Mouse (Mus musculus) stomach, embryonic 14.5 days (tissue): ENCODE measurements around the gene Pecr. TPM values are rescaled to one million over a fixed set of nuclear protein-coding genes. Genes with fewer than 3 reads are reported as not detected.
"Not testable (repeated sequence)": the region's sequence is repeated elsewhere in the genome, so short reads cannot be mapped to it uniquely, and the experiment has no call there.

Source experiments
- ATAC-seq: fragments of 200-750 bp; cut with Nextera tagmentation; 2 replicates; pipeline ENCODE4 v1.8.0; 2017; ENCODE audit warnings: low read depth, moderate TSS enrichment; ENCODE audit not compliant: insufficient number of reproducible peaks, insufficient read depth, low FRiP score
- H3K27ac ChIP-seq: fragments of 300-500 bp; sonication (generic); 2 replicates; pipeline ENCODE4 v1.5.1; 2014; ENCODE audit warnings: mild to moderate bottlenecking, low read length, moderate library complexity, mixed read lengths
- H3K27me3 ChIP-seq: fragments of 300-500 bp; sonication (generic); 2 replicates; pipeline ENCODE4 v1.6.1; 2014; ENCODE audit warnings: low read length, control low read depth, mixed read lengths; ENCODE audit not compliant: control insufficient read depth, insufficient read depth
- H3K36me3 ChIP-seq: fragments of 300-500 bp; sonication (generic); 2 replicates; pipeline ENCODE4 v1.6.1; 2014; ENCODE audit warnings: mild to moderate bottlenecking, control low read depth, low read length, moderate library complexity, mixed read lengths; ENCODE audit not compliant: control insufficient read depth, insufficient read depth
- H3K4me1 ChIP-seq: fragments of 300-500 bp; sonication (generic); 2 replicates; pipeline ENCODE4 v1.6.1; 2014; ENCODE audit warnings: low read length, control low read depth, mixed read lengths; ENCODE audit not compliant: control insufficient read depth, insufficient read depth
- H3K4me2 ChIP-seq: fragments of 300-500 bp; sonication (generic); replicated peaks from 2 replicates; pipeline ENCODE4 v1.6.1; 2014; ENCODE audit warnings: low read depth, low read length, control low read depth
- H3K4me3 ChIP-seq: fragments of 300-500 bp; sonication (generic); 2 replicates; pipeline ENCODE4 v1.5.1; 2014; ENCODE audit warnings: low read depth, low read length, control low read depth
- H3K9ac ChIP-seq: fragments of 300-500 bp; sonication (generic); replicated peaks from 2 replicates; pipeline ENCODE4 v1.6.1; 2014; ENCODE audit warnings: low read depth, mild to moderate bottlenecking, control low read depth, low read length, moderate library complexity, mixed read lengths
- H3K9me3 ChIP-seq: fragments of 300-500 bp; sonication (generic); 2 replicates; pipeline ENCODE4 v1.6.1; 2016; ENCODE audit warnings: low read depth, low read length, control low read depth; ENCODE audit not compliant: control insufficient read depth
- WGBS: fragments of 180-500 bp; shearing (Covaris S2); extraction: QIAGEN DNeasy Blood & Tissue Kit; methylation state at CpG from one replicate; pipeline ENCODE4 v1.1.7; 2014; 5-methylcytosine and 5-hydroxymethylcytosine counted together
- polyA plus RNA-seq: library from polyadenylated mRNA; unstranded; fragments of >200 nt; fragmentation: Nextera tagmentation; extraction: Ambion mirVana; gene quantifications from 2 replicates; pipeline ENCODE4 v1.2.1, GENCODE M21; 2014

The Pecr gene
- polyA plus RNA-seq, 1 experiment from 2014 or later: 35.7 TPM

DNA sequence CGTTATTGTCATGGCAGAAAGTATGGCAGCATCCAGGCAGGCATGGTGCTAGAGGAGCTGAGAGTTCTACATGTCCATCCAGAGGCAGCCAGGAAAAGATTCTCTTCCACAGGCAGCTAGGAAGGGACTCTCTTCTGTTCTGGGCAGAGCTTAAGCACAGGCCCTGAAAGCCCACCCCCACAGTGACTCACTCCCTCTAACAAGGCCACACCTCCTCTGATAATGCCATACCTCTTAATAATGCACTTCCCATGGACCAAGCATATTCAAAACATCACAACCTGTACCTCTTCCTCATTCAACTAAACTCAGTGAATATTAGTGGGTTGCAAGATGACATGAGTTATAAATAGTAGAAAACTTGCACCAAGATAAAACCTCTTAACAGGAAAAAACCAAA, 32.3 kb downstream of the Pecr start:
- no peak overlapping the region for H3K4me3 ChIP-seq
- no peaks in the 10 kb centered on the region for H3K27me3 ChIP-seq
- H3K36me3 ChIP-seq: no peaks in the 10 kb centered on the region
- H3K9ac ChIP-seq: no peak overlapping the region
- no peaks in the 10 kb centered on the region for H3K9me3 ChIP-seq
- H3K4me2 ChIP-seq: no peak overlapping the region
- H3K4me1 ChIP-seq: no peaks in the 10 kb centered on the region; the same call in 1 of the 2 replicates
- ATAC-seq: no peak
- no peak overlapping the region for H3K27ac ChIP-seq
- WGBS: 87% methylated on average over 1 of the region's 1 CpGs

DNA sequence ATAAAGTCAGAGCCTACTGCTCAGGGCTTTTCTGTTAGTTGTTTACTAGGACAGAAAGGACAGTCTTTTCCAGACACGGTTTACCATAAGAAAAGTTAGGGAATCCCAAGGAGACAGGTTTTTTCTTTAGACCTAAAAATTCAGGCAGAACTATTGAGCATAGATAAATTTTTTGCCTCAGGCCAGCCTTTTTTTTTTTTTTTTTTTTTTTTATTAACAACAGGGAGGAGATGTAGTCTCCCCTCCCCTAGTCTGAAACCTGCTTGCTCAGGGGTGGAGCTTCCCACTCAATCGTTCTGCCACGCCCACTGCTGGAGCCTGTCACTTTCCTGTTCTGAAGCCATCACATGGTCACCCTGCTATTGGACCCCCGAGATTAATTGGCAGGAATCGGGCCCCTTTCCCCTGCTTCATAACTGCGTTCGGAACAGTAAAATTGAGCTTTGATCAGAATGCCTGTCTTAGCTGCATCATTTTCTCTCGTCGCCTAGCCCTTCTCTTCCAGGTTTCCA, 35.8 kb downstream of the Pecr start:
- not testable (repeated sequence) for H3K36me3 ChIP-seq, H3K4me1 ChIP-seq, H3K9ac ChIP-seq, H3K4me3 ChIP-seq, ATAC-seq, H3K9me3 ChIP-seq, H3K27me3 ChIP-seq, H3K27ac ChIP-seq, H3K4me2 ChIP-seq
- 48% methylated on average over 9 of the region's 9 CpGs for WGBS

DNA sequence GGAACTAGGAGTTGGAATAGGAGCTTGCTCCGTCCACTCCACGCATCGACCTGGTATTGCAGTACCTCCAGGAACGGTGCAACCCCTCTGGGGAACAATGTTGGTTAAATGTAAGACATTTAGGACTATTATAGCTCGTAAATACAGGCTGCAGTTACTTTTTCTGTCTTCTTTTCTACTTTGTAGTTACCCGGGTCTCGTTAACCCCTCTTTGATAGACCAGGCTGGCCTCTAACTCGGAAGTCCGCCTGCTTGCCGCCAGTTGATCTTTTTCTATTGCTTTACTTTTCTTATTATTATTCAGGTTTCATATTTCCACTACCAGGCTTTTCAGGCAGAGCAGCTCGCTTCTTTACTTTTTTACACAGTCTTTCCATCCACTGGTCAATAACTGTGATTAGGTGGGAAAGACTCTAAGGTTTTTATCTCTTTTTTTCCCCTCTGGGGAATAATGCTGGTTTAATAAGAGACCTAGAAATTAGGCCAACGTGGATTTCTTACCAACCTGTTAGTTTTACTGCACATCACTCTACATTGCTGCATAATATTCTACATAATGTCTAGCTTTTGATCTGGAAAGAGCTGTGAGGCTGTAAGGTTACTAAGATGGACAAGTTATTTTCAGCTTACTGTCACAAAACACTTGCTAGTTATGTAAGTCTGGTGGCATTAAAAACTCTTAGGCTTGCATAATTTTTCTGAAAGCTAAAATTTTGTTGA, 39.6 kb downstream of the Pecr start:
- WGBS: 1% methylated on average over 12 of the region's 12 CpGs
- no peak overlapping the region for H3K9ac ChIP-seq

DNA sequence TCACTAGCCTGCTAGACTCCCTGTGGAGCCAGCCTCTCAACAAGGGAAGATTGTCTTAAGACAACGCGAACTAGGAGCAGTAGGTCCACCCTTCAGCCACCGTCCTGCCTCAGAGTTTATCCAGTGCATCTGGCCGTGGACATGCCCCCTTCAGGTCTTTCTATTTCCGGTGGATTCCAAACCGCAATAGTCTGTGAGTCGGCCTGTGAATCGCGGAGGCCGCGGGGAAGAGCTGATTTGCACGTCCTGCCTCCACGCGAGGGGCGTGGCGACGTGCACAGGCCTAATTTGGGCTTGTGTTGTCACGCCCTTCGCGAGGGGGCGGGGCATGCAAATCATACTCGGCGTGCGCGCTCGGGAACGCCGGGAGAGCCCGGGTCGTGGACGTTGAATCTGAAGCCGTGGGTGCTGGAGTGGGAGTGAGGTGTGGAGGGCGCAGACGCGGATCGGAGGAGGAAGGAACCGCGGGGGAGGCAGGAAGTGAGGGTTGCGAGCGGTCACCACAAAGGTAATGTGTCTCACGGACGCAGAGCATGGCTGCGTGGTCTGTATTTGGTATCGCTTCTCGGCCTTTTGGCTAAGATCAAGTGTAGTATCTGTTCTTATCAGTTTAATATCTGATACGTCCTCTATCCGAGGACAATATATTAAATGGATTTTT, 40.3 kb downstream of the Pecr start:
- Histone ChIP-seq H3K4me3 (peak overlapping the region; percentile 38), H3K4me1 (no peaks in the 10 kb centered on the region), H3K36me3 (no peaks in the 10 kb centered on the region), H3K27ac (peak overlapping the region; percentile 98), H3K27me3 (no peaks in the 10 kb centered on the region), H3K9me3 (no peaks in the 10 kb centered on the region), H3K4me2 (peak overlapping the region; percentile 53), H3K9ac (peak overlapping the region; percentile 68)
- ATAC-seq: peak; percentile 93
- WGBS: under 1% methylated on average over 46 of the region's 47 CpGs

More for the DNA sequence above, 39.6 kb downstream of the Pecr start:
- no peaks in the 10 kb centered on the region for H3K4me1 ChIP-seq
- peak overlapping the region; percentile 98; the same call in 1 of the 2 replicates for H3K27ac ChIP-seq
- H3K36me3 ChIP-seq: no peaks in the 10 kb centered on the region
- no peaks in the 10 kb centered on the region for H3K9me3 ChIP-seq
- H3K27me3 ChIP-seq: no peaks in the 10 kb centered on the region
- H3K4me2 ChIP-seq: no peak overlapping the region
- H3K4me3 ChIP-seq: no peak overlapping the region; the same call in 1 of the 2 replicates
- ATAC-seq: peak; percentile 86

- no peaks in the 10 kb centered on the region for H3K27me3 ChIP-seq
- no peak overlapping the region for H3K4me2 ChIP-seq
- no peak overlapping the region for H3K9ac ChIP-seq
- no peaks in the 10 kb centered on the region for H3K4me1 ChIP-seq
- no peaks in the 10 kb centered on the region for H3K36me3 ChIP-seq
- no peak for ATAC-seq
- H3K4me3 ChIP-seq: no peak overlapping the region
- 81% methylated on average over 5 of the region's 5 CpGs for WGBS
- no peak overlapping the region for H3K27ac ChIP-seq
- H3K9me3 ChIP-seq: no peaks in the 10 kb centered on the region
Measured at GRCm38 (mm10) chr1:72242581-72243143, 41.5 kb downstream of the Pecr start.

DNA sequence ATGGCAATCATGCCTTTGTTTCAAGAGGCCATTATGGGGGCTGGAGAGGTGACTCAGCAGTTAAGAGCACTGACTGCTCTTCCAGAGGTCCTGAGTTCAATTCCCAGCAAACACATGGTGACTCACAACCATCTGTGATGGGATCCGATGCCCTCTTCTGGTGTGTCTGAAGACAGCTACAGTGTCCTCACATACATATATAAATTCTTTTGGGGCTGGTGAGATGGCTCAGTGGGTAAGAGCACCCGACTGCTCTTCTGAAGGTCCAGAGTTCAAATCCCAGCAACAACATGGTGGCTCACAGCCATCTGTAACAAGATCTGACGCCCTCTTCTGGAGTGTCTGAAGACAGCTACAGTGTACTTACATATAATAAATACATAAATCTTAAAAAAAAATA, 45.0 kb downstream of the Pecr start:
- not testable (repeated sequence) for H3K27me3 ChIP-seq, H3K4me1 ChIP-seq, H3K27ac ChIP-seq, ATAC-seq, H3K4me3 ChIP-seq, H3K9ac ChIP-seq, H3K4me2 ChIP-seq, H3K9me3 ChIP-seq, H3K36me3 ChIP-seq
- WGBS: 77% methylated on average over 3 of the region's 3 CpGs

GRCm38 (mm10) chr1:72238016-72238580, 46.0 kb downstream of the Pecr start:
- Histone ChIP-seq H3K27ac (no peak overlapping the region), H3K9ac (no peak overlapping the region), H3K4me1 (no peaks in the 10 kb centered on the region), H3K27me3 (no peaks in the 10 kb centered on the region), H3K9me3 (no peaks in the 10 kb centered on the region), H3K4me3 (no peak overlapping the region), H3K4me2 (peak overlapping the region; percentile 28; the same call in 1 of the 2 replicates), H3K36me3 (no peaks in the 10 kb centered on the region)
- 58% methylated on average over 10 of the region's 10 CpGs for WGBS
- no peak for ATAC-seq

GRCm38 (mm10) chr1:72237007-72237775, 46.9 kb downstream of the Pecr start:
- Histone ChIP-seq H3K4me3 (no peak overlapping the region), H3K9ac (no peak overlapping the region), H3K36me3 (no peaks in the 10 kb centered on the region), H3K4me1 (no peaks in the 10 kb centered on the region), H3K27me3 (no peaks in the 10 kb centered on the region), H3K4me2 (peak overlapping the region; percentile 28), H3K27ac (no peak overlapping the region), H3K9me3 (no peaks in the 10 kb centered on the region)
- WGBS: 4% methylated on average over 11 of the region's 13 CpGs
- peak; percentile 53 for ATAC-seq
